Mouse (Mus musculus): ENCODE data around the gene Figla.

DNA sequence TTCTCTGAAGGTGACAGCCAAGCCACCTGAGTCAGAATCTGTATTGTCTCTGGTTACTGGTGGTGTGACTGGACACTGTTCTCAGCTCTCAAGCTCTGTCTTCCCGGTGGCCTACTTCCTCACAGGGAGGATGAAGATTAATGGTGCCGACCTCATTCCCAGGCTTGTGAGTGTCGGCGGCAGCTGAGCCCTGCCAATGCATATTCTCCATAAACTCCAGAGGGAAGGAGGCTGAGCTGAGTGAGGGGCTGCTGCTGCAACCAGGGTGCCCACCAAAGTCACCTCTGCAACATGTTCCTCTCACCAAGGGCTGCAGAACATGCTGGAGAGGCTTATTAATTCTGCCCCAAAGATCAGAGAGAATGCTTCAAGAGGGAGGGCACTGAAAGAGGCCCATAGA, 36.6 kb downstream of the Figla start:
- TF ChIP-seq CTCF (IDR thresholded peaks at IDR 0.05; ENCODE audit: borderline replicate concordance, control insufficient read depth, extremely low read depth, insufficient read depth, low read length, poor library complexity) (no peak), POLR2A (IDR thresholded peaks at IDR 0.05; ENCODE audit: control insufficient read depth, extremely low read depth, insufficient read depth, low read length, poor library complexity) (no peak)
